Mouse (Mus musculus) neural tube, embryonic 15.5 days (tissue): ENCODE results near the gene Scarb1. TPM values are rescaled to one million over a fixed set of nuclear protein-coding genes. Genes with fewer than 3 reads are reported as not detected.
A peak's percentile ranks its signal among the peaks of the same experiment; 100 is the strongest.

ENCODE experiments used
- ATAC-seq: fragments of 200-750 bp; cut with Nextera tagmentation; 2 replicates; pipeline ENCODE4 v1.8.0; 2017; ENCODE audit warnings: mild to moderate bottlenecking, moderate TSS enrichment, moderate library complexity; ENCODE audit not compliant: low FRiP score
- H3K27ac ChIP-seq: fragments of 300-500 bp; sonication (generic); replicated peaks from 2 replicates; pipeline ENCODE4 v1.5.1; 2015; ENCODE audit warnings: mild to moderate bottlenecking, inconsistent platforms
- H3K27me3 ChIP-seq: fragments of 300-500 bp; sonication (generic); replicated peaks from 2 replicates; pipeline ENCODE4 v1.6.1; 2015; ENCODE audit warnings: inconsistent platforms
- H3K36me3 ChIP-seq: fragments of 300-500 bp; sonication (generic); 2 replicates; pipeline ENCODE4 v1.6.1; 2015; ENCODE audit warnings: inconsistent platforms
- H3K4me1 ChIP-seq: fragments of 300-500 bp; sonication (generic); 2 replicates; pipeline ENCODE4 v1.6.1; 2015; ENCODE audit warnings: inconsistent platforms
- H3K4me2 ChIP-seq: fragments of 300-500 bp; sonication (generic); 2 replicates; pipeline ENCODE4 v1.6.1; 2015; ENCODE audit warnings: inconsistent platforms, mild to moderate bottlenecking, moderate library complexity
- H3K4me3 ChIP-seq: fragments of 300-500 bp; sonication (generic); replicated peaks from 2 replicates; pipeline ENCODE4 v1.5.1; 2015; ENCODE audit warnings: mild to moderate bottlenecking, inconsistent platforms
- H3K9ac ChIP-seq: fragments of 300-500 bp; sonication (generic); replicated peaks from 2 replicates; pipeline ENCODE4 v1.6.1; 2015; ENCODE audit warnings: mild to moderate bottlenecking, inconsistent platforms
- H3K9me3 ChIP-seq: fragments of 300-500 bp; sonication (generic); replicated peaks from 2 replicates; pipeline ENCODE4 v1.6.1; 2016; ENCODE audit warnings: inconsistent platforms
- WGBS: fragments of 180-500 bp; shearing (Covaris S2); methylation state at CpG from one replicate; pipeline ENCODE4 v1.1.7; 2015; ENCODE audit warnings: mixed read lengths; 5-methylcytosine and 5-hydroxymethylcytosine counted together
- polyA plus RNA-seq: library from polyadenylated mRNA; unstranded; fragments of >200 nt; fragmentation: Nextera tagmentation; extraction: Ambion mirVana; gene quantifications from 2 replicates; pipeline ENCODE4 v1.2.1, GENCODE M21; 2015

Gene Scarb1
- polyA plus RNA-seq, 1 experiment from 2014 or later = 50.5 TPM

- Histone ChIP-seq H3K27me3 (no peaks in the 10 kb centered on the region), H3K36me3 (peaks cover 18% of the 10 kb centered on the region), H3K4me3 (no peak overlapping the region), H3K9ac (no peak overlapping the region), H3K27ac (0 out of 2 replicates have a peak overlapping the region, but pooled peaks have one; percentile 23), H3K9me3 (no peaks in the 10 kb centered on the region), H3K4me1 (peaks cover 31% of the 10 kb centered on the region), H3K4me2 (no peak overlapping the region)
- WGBS = 82% methylated on average over 5 of the region's 5 CpGs
- ATAC-seq = no peak
These were observed 41.2 kb upstream of the Scarb1 start for GRCm38 (mm10) chr5:125381954-125382672.

GRCm38 (mm10) chr5:125378919-125379318 is 38.0 kb upstream of the Scarb1 start:
- Histone ChIP-seq H3K36me3 (no peaks in the 10 kb centered on the region), H3K27me3 (no peaks in the 10 kb centered on the region), H3K4me2 (no peak overlapping the region), H3K4me1 (peaks cover 9% of the 10 kb centered on the region; the same call in 1 of the 2 replicates), H3K4me3 (no peak overlapping the region), H3K9me3 (no peaks in the 10 kb centered on the region), H3K9ac (no peak overlapping the region), H3K27ac (no peak overlapping the region)
- no peak for ATAC-seq
- WGBS = 84% methylated on average over 5 of the region's 5 CpGs

- Histone ChIP-seq H3K36me3 (no peaks in the 10 kb centered on the region), H3K4me1 (peaks cover 2% of the 10 kb centered on the region; the same call in 1 of the 2 replicates)
- 78% methylated on average over 7 of the region's 7 CpGs for WGBS
These were observed 36.3 kb upstream of the Scarb1 start for GRCm38 (mm10) chr5:125377214-125377613.

GRCm38 (mm10) chr5:125375871-125376270 is 35.0 kb upstream of the Scarb1 start:
- Histone ChIP-seq H3K27ac (no peak overlapping the region), H3K27me3 (no peaks in the 10 kb centered on the region), H3K9ac (no peak overlapping the region), H3K9me3 (no peaks in the 10 kb centered on the region), H3K36me3 (no peaks in the 10 kb centered on the region), H3K4me1 (no peaks in the 10 kb centered on the region), H3K4me2 (no peak overlapping the region), H3K4me3 (no peak overlapping the region)
- WGBS = 89% methylated on average over 2 of the region's 2 CpGs
- no peak for ATAC-seq

More at GRCm38 (mm10) chr5:125377214-125377613, 36.3 kb upstream of the Scarb1 start:
- no peak overlapping the region for H3K4me3 ChIP-seq
- no peaks in the 10 kb centered on the region for H3K9me3 ChIP-seq
- H3K27ac ChIP-seq = no peak overlapping the region
- no peak overlapping the region for H3K4me2 ChIP-seq
- H3K27me3 ChIP-seq = no peaks in the 10 kb centered on the region
- no peak for ATAC-seq
- no peak overlapping the region for H3K9ac ChIP-seq

GRCm38 (mm10) chr5:125372027-125372426 is 31.1 kb upstream of the Scarb1 start:
- Histone ChIP-seq H3K27me3 (no peaks in the 10 kb centered on the region), H3K9ac (no peak overlapping the region), H3K4me1 (no peaks in the 10 kb centered on the region), H3K4me3 (no peak overlapping the region), H3K36me3 (no peaks in the 10 kb centered on the region), H3K9me3 (no peaks in the 10 kb centered on the region), H3K27ac (no peak overlapping the region), H3K4me2 (no peak overlapping the region)
- WGBS = 88% methylated on average over 4 of the region's 4 CpGs
- ATAC-seq = no peak

- Histone ChIP-seq H3K4me1 (no peaks in the 10 kb centered on the region), H3K4me2 (no peak overlapping the region), H3K4me3 (no peak overlapping the region), H3K27ac (no peak overlapping the region), H3K36me3 (no peaks in the 10 kb centered on the region), H3K9ac (no peak overlapping the region), H3K9me3 (no peaks in the 10 kb centered on the region), H3K27me3 (no peaks in the 10 kb centered on the region)
- 68% methylated on average over 7 of the region's 7 CpGs for WGBS
- ATAC-seq = no peak
These were observed 30.2 kb upstream of the Scarb1 start for GRCm38 (mm10) chr5:125370950-125371693.

- no peak overlapping the region for H3K4me3 ChIP-seq
- no peak overlapping the region for H3K4me2 ChIP-seq
- no peaks in the 10 kb centered on the region for H3K4me1 ChIP-seq
- no peak for ATAC-seq
- no peaks in the 10 kb centered on the region for H3K9me3 ChIP-seq
- no peaks in the 10 kb centered on the region for H3K36me3 ChIP-seq
- H3K27ac ChIP-seq = no peak overlapping the region
- 2% methylated on average over 4 of the region's 4 CpGs for WGBS
- H3K9ac ChIP-seq = no peak overlapping the region
- H3K27me3 ChIP-seq = no peaks in the 10 kb centered on the region
These were observed 27.7 kb upstream of the Scarb1 start for GRCm38 (mm10) chr5:125368568-125368967.

GRCm38 (mm10) chr5:125368156-125368555 is 27.3 kb upstream of the Scarb1 start:
- no peaks in the 10 kb centered on the region for H3K9me3 ChIP-seq
- H3K9ac ChIP-seq = no peak overlapping the region
- no peak overlapping the region for H3K4me3 ChIP-seq
- ATAC-seq = no peak
- H3K36me3 ChIP-seq = no peaks in the 10 kb centered on the region
- WGBS = 72% methylated on average over 5 of the region's 5 CpGs
- H3K27ac ChIP-seq = no peak overlapping the region
- H3K4me1 ChIP-seq = no peaks in the 10 kb centered on the region
- H3K27me3 ChIP-seq = no peaks in the 10 kb centered on the region
- H3K4me2 ChIP-seq = no peak overlapping the region

- H3K27ac ChIP-seq = no peak overlapping the region
- no peak overlapping the region for H3K4me3 ChIP-seq
- no peak overlapping the region for H3K4me2 ChIP-seq
- H3K36me3 ChIP-seq = no peaks in the 10 kb centered on the region
- no peaks in the 10 kb centered on the region for H3K27me3 ChIP-seq
- no peaks in the 10 kb centered on the region for H3K9me3 ChIP-seq
- H3K9ac ChIP-seq = no peak overlapping the region
- WGBS = 81% methylated on average over 4 of the region's 4 CpGs
- ATAC-seq = no peak
- no peaks in the 10 kb centered on the region for H3K4me1 ChIP-seq
These were observed 24.0 kb upstream of the Scarb1 start for GRCm38 (mm10) chr5:125364851-125365429.

- Histone ChIP-seq H3K36me3 (no peaks in the 10 kb centered on the region), H3K4me3 (no peak overlapping the region), H3K27ac (no peak overlapping the region), H3K4me1 (no peaks in the 10 kb centered on the region), H3K27me3 (no peaks in the 10 kb centered on the region), H3K9ac (no peak overlapping the region), H3K9me3 (no peaks in the 10 kb centered on the region), H3K4me2 (no peak overlapping the region)
- ATAC-seq = no peak
- WGBS = 80% methylated on average over 7 of the region's 7 CpGs
These were observed 23.0 kb upstream of the Scarb1 start for GRCm38 (mm10) chr5:125363894-125364293.

GRCm38 (mm10) chr5:125360981-125361510 is 20.2 kb upstream of the Scarb1 start:
- whole genome bisulfite sequencing = 87% methylated on average over 16 of the region's 16 CpGs
- Histone ChIP-seq H3K4me3 (no peak overlapping the region), H3K9ac (no peak overlapping the region), H3K4me1 (no peaks in the 10 kb centered on the region), H3K27me3 (no peaks in the 10 kb centered on the region), H3K4me2 (no peak overlapping the region), H3K27ac (no peak overlapping the region), H3K36me3 (no peaks in the 10 kb centered on the region), H3K9me3 (no peaks in the 10 kb centered on the region)
- ATAC-seq = no peak
